Comparison of ENCODE assay signal across 16 mouse cellular contexts in genomic region chr12:80737283-80737600, GRCm38 (mm10). TPM values are rescaled to one million over a fixed set of nuclear protein-coding genes. Genes with fewer than 3 reads are reported as not detected.
A peak's percentile ranks its signal among the peaks of the same experiment; 100 is the strongest.
DNase-seq lines count a peak whose midpoint lies in the region; ATAC-seq and TF ChIP-seq lines count a peak whose summit lies in the region.
"Had no signal": no experiment of that assay in that cellular context is flagged by ENCODE, and none has a peak within 500 bp of the region (broad histone marks: within the 10 kb centered on the region; RNA-seq: fewer than 3 reads in every experiment).

No protein-coding gene starts in this region.

- TF ChIP-seq POLR2A in cerebellum, adult 2 months (IDR thresholded peaks at IDR 0.05; ENCODE audit: borderline replicate concordance, insufficient read depth, low read length) = no peak

- H3K4me1 ChIP-seq in cerebellum, adult 2 months (ENCODE audit: control insufficient read depth, insufficient read depth, low read length) = peaks cover 4% of the 10 kb centered on the region; the same call in 1 of the 2 replicates
- H3K4me1 ChIP-seq in forebrain, embryonic 11.5 days (replicated peaks; ENCODE audit: control insufficient read depth, insufficient read depth, low read length) = peaks cover 12% of the 10 kb centered on the region
- peaks cover 20% of the 10 kb centered on the region for H3K4me1 ChIP-seq in hindbrain, embryonic 14.5 days (replicated peaks; ENCODE audit: control insufficient read depth, insufficient read depth, low read length)
- H3K4me1 ChIP-seq in midbrain, postnatal 0 days (ENCODE audit: insufficient read depth, low read length) = peaks cover 17% of the 10 kb centered on the region

- WGBS in cerebellum, adult 2 months = 46% methylated on average over 5 of the region's 5 CpGs
- 67% methylated on average over 5 of the region's 5 CpGs for WGBS in forebrain, embryonic 11.5 days
- 56% methylated on average over 5 of the region's 5 CpGs for WGBS in hindbrain, embryonic 14.5 days
- WGBS in midbrain, postnatal 0 days = 50% methylated on average over 5 of the region's 5 CpGs

- ATAC-seq in forebrain, embryonic 11.5 days (replicated peaks; ENCODE audit: low FRiP score) = no peak; the same call in 1 of the 2 replicates
- no peak for ATAC-seq in hindbrain, embryonic 14.5 days (ENCODE audit: low FRiP score)
- ATAC-seq in midbrain, postnatal 0 days (ENCODE audit: low FRiP score) = no peak
- ATAC-seq in megakaryocyte progenitor cell, adult 5-6 weeks (replicated peaks; ENCODE audit: poor library complexity) = no peak
- ATAC-seq: inflammation-experienced regulatory T-cells, adult 6 months had no signal

- H3K9ac ChIP-seq in forebrain, embryonic 11.5 days (ENCODE audit: low read length) = peak overlapping the region; percentile 30; the same call in 1 of the 2 replicates
- peak overlapping the region; percentile 44; the same call in 1 of the 2 replicates for H3K9ac ChIP-seq in hindbrain, embryonic 14.5 days
- no peak overlapping the region for H3K9ac ChIP-seq in midbrain, postnatal 0 days (replicated peaks; ENCODE audit: low read length, poor library complexity, severe bottlenecking)
- H3K9ac ChIP-seq: liver, embryonic 14.5 days had no signal

- H3K4me3 ChIP-seq in cerebellum, adult 2 months (replicated peaks; ENCODE audit: insufficient read depth, low read depth, low read length) = no peak overlapping the region
- H3K4me3 ChIP-seq in forebrain, embryonic 11.5 days (ENCODE audit: low read depth, low read length) = no peak overlapping the region
- H3K4me3 ChIP-seq in hindbrain, embryonic 14.5 days (replicated peaks; ENCODE audit: low read length) = no peak overlapping the region
- no peak overlapping the region for H3K4me3 ChIP-seq in midbrain, postnatal 0 days (ENCODE audit: low read depth, low read length)
- H3K4me3 ChIP-seq: erythroblast, embryonic 14.5 days had no signal

- TF ChIP-seq CTCF in cerebellum, adult 2 months (IDR thresholded peaks at IDR 0.05; ENCODE audit: borderline replicate concordance, insufficient read depth, low read depth, low read length) = no peak
- TF ChIP-seq CTCF in midbrain, postnatal 0 days (IDR thresholded peaks at IDR 0.05) = no peak

- H3K4me2 ChIP-seq in forebrain, embryonic 11.5 days (ENCODE audit: low read depth, low read length, severe bottlenecking) = peak overlapping the region; percentile 29; the same call in 1 of the 2 replicates
- peak overlapping the region; percentile 31 for H3K4me2 ChIP-seq in hindbrain, embryonic 14.5 days (replicated peaks)
- H3K4me2 ChIP-seq in midbrain, postnatal 0 days (ENCODE audit: low read depth, low read length, poor library complexity, severe bottlenecking) = peak overlapping the region; percentile 7; the same call in 1 of the 2 replicates

- DNase-seq in cerebellum, postnatal 14 days = peak; percentile 23 to 30
- DNase-seq in cerebellum, adult 2 months = no peak
- DNase-seq in forebrain, embryonic 11.5 days (ENCODE audit: low spot score) = no peak
- DNase-seq in hindbrain, embryonic 14.5 days (ENCODE audit: low spot score) = no peak
- no peak for DNase-seq in midbrain, postnatal 0 days (ENCODE audit: low spot score)
- no peak for DNase-seq in right cerebral cortex, postnatal 36 days (ENCODE audit: low spot score in 2 of 2)
- no peak for DNase-seq in layer of hippocampus, adult 9-11 months
- DNase-seq: cerebellum, adult 11 months; kidney, postnatal 36 days had no signal

- no peaks in the 10 kb centered on the region for H3K36me3 ChIP-seq in forebrain, embryonic 11.5 days (ENCODE audit: control insufficient read depth, insufficient read depth, low read length)
- no peaks in the 10 kb centered on the region for H3K36me3 ChIP-seq in hindbrain, embryonic 14.5 days (replicated peaks; ENCODE audit: control insufficient read depth, insufficient read depth)
- H3K36me3 ChIP-seq in midbrain, postnatal 0 days (ENCODE audit: insufficient read depth, low read length) = no peaks in the 10 kb centered on the region

- no peaks in the 10 kb centered on the region for H3K9me3 ChIP-seq in forebrain, embryonic 11.5 days (ENCODE audit: control insufficient read depth, low read length)
- H3K9me3 ChIP-seq in hindbrain, embryonic 14.5 days (ENCODE audit: control insufficient read depth, low read length) = no peaks in the 10 kb centered on the region
- H3K9me3 ChIP-seq in midbrain, postnatal 0 days (ENCODE audit: low read length) = no peaks in the 10 kb centered on the region

- H3K27ac ChIP-seq in cerebellum, adult 2 months (ENCODE audit: insufficient read depth, low read length) = no peak overlapping the region
- H3K27ac ChIP-seq in forebrain, embryonic 11.5 days (ENCODE audit: low read depth, low read length) = peak overlapping the region; percentile 62
- H3K27ac ChIP-seq in hindbrain, embryonic 14.5 days = peak overlapping the region; percentile 93
- peak overlapping the region; percentile 94 for H3K27ac ChIP-seq in midbrain, postnatal 0 days (ENCODE audit: low read depth, low read length)
- H3K27ac ChIP-seq: liver, embryonic 14.5 days had no signal

- H3K27me3 ChIP-seq in cerebellum, adult 2 months (ENCODE audit: control insufficient read depth, insufficient read depth, low read length) = no peaks in the 10 kb centered on the region
- no peaks in the 10 kb centered on the region for H3K27me3 ChIP-seq in forebrain, embryonic 11.5 days (ENCODE audit: control insufficient read depth, insufficient read depth, low read length)
- no peaks in the 10 kb centered on the region for H3K27me3 ChIP-seq in hindbrain, embryonic 14.5 days (ENCODE audit: control insufficient read depth, insufficient read depth, low read length)
- H3K27me3 ChIP-seq in midbrain, postnatal 0 days (ENCODE audit: insufficient read depth, low read length) = no peaks in the 10 kb centered on the region

RNA-seq across cellular contexts. Expression of gene Ccdc177, which starts 23.2 kb away (rescaled TPM):
- polyA plus RNA-seq in cerebellum, adult 2 months (2012; rRNA removed) = 4.9 and 5.4 TPM in 2 replicates
- 5.1 and 6.8 TPM in 2 replicates for polyA plus RNA-seq in forebrain, embryonic 11.5 days (2014; fragmentation: Nextera tagmentation; extraction: Ambion mirVana)
- 4.6 and 5.2 TPM in 2 replicates for polyA plus RNA-seq in hindbrain, embryonic 14.5 days (2014; fragmentation: Nextera tagmentation; extraction: Ambion mirVana)
- 22.4 and 25.5 TPM in 2 replicates for total RNA-seq in midbrain, postnatal 0 days (2014; rRNA removed)
- polyA plus RNA-seq in midbrain, postnatal 0 days (2015; fragmentation: Nextera tagmentation; extraction: Ambion mirVana) = 2.1 and 2.4 TPM in 2 replicates
- not detected in 2 replicates for total RNA-seq in megakaryocyte progenitor cell, adult 5-6 weeks (2015)
- total RNA-seq in megakaryocyte progenitor cell, adult 5-6 weeks (2017) = 0.12 TPM in 1 of 2 replicates, not detected in the other
- total RNA-seq: neutrophil, adult 5-6 weeks had no signal
- polyA plus RNA-seq: erythroblast, embryonic 14.5 days; heart, embryonic 14.5 days; inflammation-experienced regulatory T-cells, adult 6 months; liver, embryonic 14.5 days; thymus, adult 2 months had no signal

RNA-seq across cellular contexts. Expression of gene Plekhd1, which starts 44.9 kb away (rescaled TPM):
- polyA plus RNA-seq in cerebellum, adult 2 months (2012; rRNA removed) = 61.7 and 66.3 TPM in 2 replicates
- polyA plus RNA-seq in forebrain, embryonic 11.5 days (2014; fragmentation: Nextera tagmentation; extraction: Ambion mirVana) = 0.48 and 0.60 TPM in 2 replicates
- 3.5 and 5.9 TPM in 2 replicates for polyA plus RNA-seq in hindbrain, embryonic 14.5 days (2014; fragmentation: Nextera tagmentation; extraction: Ambion mirVana)
- 4.9 and 6.6 TPM in 2 replicates for total RNA-seq in midbrain, postnatal 0 days (2014; rRNA removed)
- polyA plus RNA-seq in midbrain, postnatal 0 days (2015; fragmentation: Nextera tagmentation; extraction: Ambion mirVana) = 2.9 and 3.3 TPM in 2 replicates
- not detected in 2 replicates for total RNA-seq in megakaryocyte progenitor cell, adult 5-6 weeks (2015)
- total RNA-seq in megakaryocyte progenitor cell, adult 5-6 weeks (2017) = not detected in 2 replicates
- total RNA-seq: neutrophil, adult 5-6 weeks had no signal

RNA-seq across cellular contexts. Expression of gene Susd6, which starts 53.1 kb away (rescaled TPM):
- polyA plus RNA-seq in cerebellum, adult 2 months (2012; rRNA removed) = 46.3 and 54.8 TPM in 2 replicates
- 19.9 and 21.5 TPM in 2 replicates for polyA plus RNA-seq in forebrain, embryonic 11.5 days (2014; fragmentation: Nextera tagmentation; extraction: Ambion mirVana)
- polyA plus RNA-seq in hindbrain, embryonic 14.5 days (2014; fragmentation: Nextera tagmentation; extraction: Ambion mirVana) = 12.5 and 14.8 TPM in 2 replicates
- 17.3 and 22.5 TPM in 2 replicates for total RNA-seq in midbrain, postnatal 0 days (2014; rRNA removed)
- polyA plus RNA-seq in midbrain, postnatal 0 days (2015; fragmentation: Nextera tagmentation; extraction: Ambion mirVana) = 6.4 and 7.4 TPM in 2 replicates
- 12.8 and 14.5 TPM in 2 replicates for total RNA-seq in megakaryocyte progenitor cell, adult 5-6 weeks (2015)
- total RNA-seq in megakaryocyte progenitor cell, adult 5-6 weeks (2017) = 15.9 and 19.4 TPM in 2 replicates

Comparison
In these comparisons a context has a peak if more than half of its experiments do, and no peak if none do; other contexts are left out.
1. DNase-seq: peak in cerebellum, postnatal 14 days (2 of 2); none in cerebellum, adult 2 months (0 of 2), forebrain, embryonic 11.5 days (single experiment), hindbrain, embryonic 14.5 days (single experiment), midbrain, postnatal 0 days (single experiment), right cerebral cortex, postnatal 36 days (0 of 2) and layer of hippocampus, adult 9-11 months (single experiment).
2. Peak in every context shown above with its lines, with median percentiles within 50 percentile points of each other: H3K4me2 ChIP-seq.